Mouse (Mus musculus) lung, embryonic 16.5 days (tissue): Measurements from ENCODE around the gene Adam10. TPM values are rescaled to one million over a fixed set of nuclear protein-coding genes. Genes with fewer than 3 reads are reported as not detected.

ENCODE experiments used
- ATAC-seq: fragments of 200-750 bp; cut with Nextera tagmentation; 2 replicates; pipeline ENCODE4 v1.8.0; 2017; ENCODE audit warnings: low read depth, mild to moderate bottlenecking, moderate library complexity
- H3K27ac ChIP-seq: fragments of 300-500 bp; sonication (generic); 2 replicates; pipeline ENCODE4 v1.5.1; 2014; ENCODE audit warnings: mild to moderate bottlenecking, control low read depth, low read length
- H3K27me3 ChIP-seq: fragments of 300-500 bp; sonication (generic); 2 replicates; pipeline ENCODE4 v1.6.1; 2014; ENCODE audit warnings: low read depth, low read length, mixed read lengths; ENCODE audit not compliant: control insufficient read depth, insufficient read depth
- H3K36me3 ChIP-seq: fragments of 300-500 bp; sonication (generic); 2 replicates; pipeline ENCODE4 v1.6.1; 2014; ENCODE audit warnings: low read length; ENCODE audit not compliant: control insufficient read depth, insufficient read depth
- H3K4me1 ChIP-seq: fragments of 300-500 bp; sonication (generic); replicated peaks from 2 replicates; pipeline ENCODE4 v1.6.1; 2014; ENCODE audit warnings: low read length, mixed read lengths; ENCODE audit not compliant: control insufficient read depth, insufficient read depth
- H3K4me2 ChIP-seq: fragments of 300-500 bp; sonication (generic); 2 replicates; pipeline ENCODE4 v1.6.1; 2014; ENCODE audit warnings: low read depth, low read length, control low read depth
- H3K4me3 ChIP-seq: fragments of 300-500 bp; sonication (generic); 2 replicates; pipeline ENCODE4 v1.5.1; 2014; ENCODE audit warnings: mild to moderate bottlenecking, low read length, control low read depth
- H3K9ac ChIP-seq: fragments of 300-500 bp; sonication (generic); 2 replicates; pipeline ENCODE4 v1.6.1; 2014; ENCODE audit warnings: low read length, control low read depth
- H3K9me3 ChIP-seq: fragments of 300-500 bp; sonication (generic); 2 replicates; pipeline ENCODE4 v1.6.1; 2016; ENCODE audit warnings: low read length; ENCODE audit not compliant: control insufficient read depth
- WGBS: fragments of 180-500 bp; shearing (Covaris S2); extraction: QIAGEN DNeasy Blood & Tissue Kit; methylation state at CpG from one replicate; pipeline ENCODE4 v1.1.7; 2014; 5-methylcytosine and 5-hydroxymethylcytosine counted together
- microRNA-seq: library from miRNA; unstranded; fragments of <30 nt; microRNA quantifications from one replicate; pipeline ENCODE4, GENCODE M21; 2016
- polyA plus RNA-seq: library from polyadenylated mRNA; unstranded; fragments of >200 nt; fragmentation: Nextera tagmentation; extraction: Ambion mirVana; gene quantifications from 2 replicates; pipeline ENCODE4 v1.2.1, GENCODE M21; 2015

Gene Adam10
- polyA plus RNA-seq, 1 experiment from 2014 or later, result 89.5 TPM

DNA sequence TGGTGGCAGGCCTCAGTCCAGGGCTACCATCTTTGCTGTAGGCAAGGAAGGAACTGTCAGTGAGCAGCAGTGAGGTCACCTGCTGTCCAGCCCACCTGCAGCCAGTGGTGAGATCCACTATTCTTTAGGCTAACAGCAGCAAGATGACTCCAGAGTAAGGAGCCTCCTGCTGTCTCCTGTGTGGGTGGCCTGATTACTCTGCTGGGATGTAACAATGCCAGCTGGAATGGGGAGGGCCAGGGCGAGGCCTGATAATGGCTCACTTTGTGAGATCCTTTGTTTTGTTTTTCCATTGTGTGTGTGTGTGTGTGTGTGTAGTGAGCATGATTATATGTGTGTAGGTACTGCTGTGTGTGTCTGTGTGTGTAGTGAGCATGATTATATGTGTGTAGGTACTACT is 138.6 kb downstream of the Adam10 start:
- no peak for ATAC-seq
- no peaks in the 10 kb centered on the region for H3K9me3 ChIP-seq
- 57% methylated on average over 1 of the region's 1 CpGs for WGBS
- H3K4me1 ChIP-seq, result no peaks in the 10 kb centered on the region
- H3K36me3 ChIP-seq, result no peaks in the 10 kb centered on the region
- no peak overlapping the region for H3K9ac ChIP-seq
- no peak overlapping the region for H3K4me3 ChIP-seq
- H3K27me3 ChIP-seq, result no peaks in the 10 kb centered on the region
- H3K4me2 ChIP-seq, result no peak overlapping the region
- H3K27ac ChIP-seq, result no peak overlapping the region

DNA sequence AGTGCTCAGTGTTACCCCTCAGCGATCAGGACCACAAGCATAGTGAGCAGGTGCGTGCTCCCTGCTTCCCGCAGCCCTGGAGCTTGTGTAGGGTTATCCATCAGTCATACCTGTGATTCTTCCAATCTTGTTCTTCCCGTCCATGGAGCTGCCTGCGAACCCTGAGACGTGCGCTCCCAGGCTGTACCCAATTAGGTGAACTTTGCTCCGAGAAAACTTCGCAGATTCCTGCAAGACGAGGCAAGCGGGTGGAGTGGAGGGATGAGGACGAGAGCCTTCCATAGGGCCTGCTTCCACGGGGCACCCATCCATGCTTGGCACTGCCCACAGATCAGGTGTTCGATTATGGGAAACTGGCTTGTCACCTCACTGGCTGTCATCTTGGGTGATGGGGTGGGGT is 139.9 kb downstream of the Adam10 start:
- Histone ChIP-seq H3K4me1 (no peaks in the 10 kb centered on the region), H3K4me3 (no peak overlapping the region), H3K27me3 (no peaks in the 10 kb centered on the region), H3K9me3 (no peaks in the 10 kb centered on the region), H3K4me2 (no peak overlapping the region), H3K9ac (no peak overlapping the region), H3K27ac (no peak overlapping the region), H3K36me3 (no peaks in the 10 kb centered on the region)
- 79% methylated on average over 14 of the region's 14 CpGs for WGBS
- no peak for ATAC-seq

DNA sequence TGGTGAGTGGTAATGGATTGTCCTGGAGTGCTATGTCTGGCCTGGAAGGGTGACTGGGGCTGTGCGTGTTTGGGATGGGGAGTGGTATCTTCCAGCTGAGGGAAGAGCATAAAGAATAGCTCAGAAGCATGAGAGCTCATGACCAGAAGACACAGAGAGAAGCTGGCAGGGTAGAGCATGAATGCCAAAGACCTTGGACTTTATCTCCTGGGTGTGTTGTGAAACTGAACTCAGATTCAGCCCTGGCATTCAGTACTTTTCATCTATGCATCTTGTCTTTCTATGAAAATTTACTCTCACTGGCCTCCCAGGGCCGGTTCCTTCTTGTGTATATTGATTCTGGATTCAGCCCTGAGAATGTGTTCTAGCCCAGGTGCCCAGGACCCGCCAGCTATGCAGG is 145.3 kb downstream of the Adam10 start:
- Histone ChIP-seq H3K4me2 (no peak overlapping the region), H3K4me1 (no peaks in the 10 kb centered on the region), H3K9me3 (no peaks in the 10 kb centered on the region), H3K36me3 (no peaks in the 10 kb centered on the region), H3K27ac (no peak overlapping the region), H3K4me3 (no peak overlapping the region), H3K9ac (no peak overlapping the region), H3K27me3 (no peaks in the 10 kb centered on the region)
- WGBS, result 74% methylated on average over 3 of the region's 3 CpGs
- no peak for ATAC-seq

DNA sequence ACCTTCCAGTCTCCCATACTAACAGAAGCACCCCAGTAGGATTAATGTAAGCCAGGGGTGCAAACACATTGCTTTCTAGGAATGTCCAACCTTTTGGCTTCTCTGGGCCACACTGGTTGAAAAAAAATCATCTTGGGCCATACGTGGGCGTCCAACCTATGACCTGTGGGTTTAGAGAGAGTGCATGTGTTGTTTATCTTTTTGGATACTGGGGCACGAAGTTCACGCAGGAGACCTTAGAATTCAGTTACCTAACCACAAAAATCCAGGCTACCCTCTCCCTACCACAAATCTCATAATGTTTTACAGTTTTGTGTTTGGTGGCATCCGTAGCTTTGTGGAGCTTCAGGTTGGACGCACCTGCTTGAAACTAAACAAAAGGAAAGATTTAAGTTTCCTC is 149.1 kb downstream of the Adam10 start:
- WGBS, result 69% methylated on average over 6 of the region's 6 CpGs
- Histone ChIP-seq H3K4me2 (no peak overlapping the region), H3K9me3 (no peaks in the 10 kb centered on the region), H3K9ac (no peak overlapping the region), H3K4me3 (no peak overlapping the region), H3K27ac (no peak overlapping the region), H3K36me3 (no peaks in the 10 kb centered on the region), H3K4me1 (0 out of 2 replicates have a peak, but pooled peaks cover 3% of the 10 kb centered on the region), H3K27me3 (no peaks in the 10 kb centered on the region)
- ATAC-seq, result no peak

Small RNAs within 50 kb of the gene (microRNA-seq; reads per million reads assigned to microRNA genes)
- gene Gm25149, result not detected

Other genes with a start within 250 kb of the Adam10 start
- 24.1 and 25.2 TPM in 2 replicates for gene Rnf111, start 175.3 kb upstream of the Adam10 start, polyA plus RNA-seq
- 48.7 and 51.6 TPM in 2 replicates for gene Sltm, start 136.2 kb upstream of the Adam10 start, polyA plus RNA-seq
- gene Gm10642, start 22.7 kb upstream of the Adam10 start, polyA plus RNA-seq, result 0.11 TPM in 1 of 2 replicates, not detected in the other
- 7.1 and 8.2 TPM in 2 replicates for gene Mindy2, start 21.8 kb upstream of the Adam10 start, polyA plus RNA-seq